In the genomic region with DNA sequence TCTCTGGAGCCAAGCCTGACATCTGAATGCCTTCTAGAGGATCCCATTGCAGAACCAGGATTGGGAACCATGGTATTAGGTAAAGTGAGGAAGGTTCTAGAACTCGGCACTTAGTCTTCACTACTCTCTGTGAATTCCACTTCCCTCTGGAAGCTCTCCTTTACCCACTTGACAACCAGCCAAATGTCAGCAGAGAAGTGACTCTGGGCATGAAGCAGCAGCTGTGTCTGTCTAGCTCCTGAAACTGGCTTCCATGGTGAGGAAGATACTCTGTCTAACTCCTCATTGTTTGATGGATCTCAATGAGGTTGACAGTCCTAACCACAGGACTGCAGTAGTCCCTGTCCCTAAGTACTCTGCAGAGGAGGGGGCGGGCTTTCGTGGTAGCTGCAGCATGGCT, we compare ENCODE assay signal across 22 mouse cellular contexts.
DNase-seq lines count a peak whose midpoint lies in the region; ATAC-seq and TF ChIP-seq lines count a peak whose summit lies in the region.
"Had no signal": no experiment of that assay in that cellular context is flagged by ENCODE, and none has a peak within 500 bp of the region (broad histone marks: within the 10 kb centered on the region; RNA-seq: fewer than 3 reads in every experiment).

No protein-coding gene starts in this region.

- no peak overlapping the region for H3K9ac ChIP-seq in intestine, embryonic 16.5 days (ENCODE audit: low read depth, low read length)
- no peak overlapping the region for H3K9ac ChIP-seq in intestine, embryonic 15.5 days
- H3K9ac ChIP-seq: embryonic facial prominence, embryonic 12.5 days; forebrain, embryonic 12.5 days; heart, embryonic 13.5 days; hindbrain, embryonic 12.5 days; neural tube, embryonic 13.5 days had no signal

- no peaks in the 10 kb centered on the region for H3K36me3 ChIP-seq in intestine, embryonic 16.5 days (ENCODE audit: control insufficient read depth, insufficient read depth, low read length)
- no peaks in the 10 kb centered on the region for H3K36me3 ChIP-seq in intestine, embryonic 15.5 days
- peaks cover 40% of the 10 kb centered on the region for H3K36me3 ChIP-seq in megakaryocyte, embryonic 14.5 days (replicated peaks; ENCODE audit: low read length)
- no peaks in the 10 kb centered on the region for H3K36me3 ChIP-seq in small intestine, adult 2 months (ENCODE audit: control insufficient read depth, insufficient read depth, low read length)
- H3K36me3 ChIP-seq: embryonic facial prominence, embryonic 12.5 days; forebrain, embryonic 12.5 days; heart, embryonic 13.5 days; hindbrain, embryonic 12.5 days; neural tube, embryonic 13.5 days had no signal

- no peak overlapping the region for H3K4me2 ChIP-seq in intestine, embryonic 16.5 days (ENCODE audit: low read depth, low read length)
- H3K4me2 ChIP-seq in intestine, embryonic 15.5 days (replicated peaks), result no peak overlapping the region
- H3K4me2 ChIP-seq: embryonic facial prominence, embryonic 12.5 days; forebrain, embryonic 12.5 days; heart, embryonic 13.5 days; hindbrain, embryonic 12.5 days; neural tube, embryonic 13.5 days had no signal

- TF ChIP-seq POLR2A in small intestine, adult 2 months (IDR thresholded peaks at IDR 0.05; ENCODE audit: low read depth, low read length), result no peak

- no peaks in the 10 kb centered on the region for H3K27me3 ChIP-seq in intestine, embryonic 16.5 days (replicated peaks; ENCODE audit: control insufficient read depth, insufficient read depth, low read length)
- H3K27me3 ChIP-seq in intestine, embryonic 15.5 days (replicated peaks), result no peaks in the 10 kb centered on the region
- H3K27me3 ChIP-seq in megakaryocyte, embryonic 14.5 days (replicated peaks), result peaks cover 12% of the 10 kb centered on the region
- no peaks in the 10 kb centered on the region for H3K27me3 ChIP-seq in small intestine, adult 2 months (ENCODE audit: control insufficient read depth, insufficient read depth, low read length)
- H3K27me3 ChIP-seq: embryonic facial prominence, embryonic 12.5 days; heart, embryonic 13.5 days; hindbrain, embryonic 12.5 days; neural tube, embryonic 13.5 days had no signal

- H3K27ac ChIP-seq in intestine, embryonic 16.5 days (ENCODE audit: low read length), result peak overlapping the region; percentile 85; the same call in 1 of the 2 replicates
- H3K27ac ChIP-seq in intestine, embryonic 15.5 days, result no peak overlapping the region
- H3K27ac ChIP-seq in small intestine, adult 2 months (ENCODE audit: insufficient read depth, low read depth, low read length), result peak overlapping the region; percentile 99; the same call in 1 of the 2 replicates
- H3K27ac ChIP-seq: embryonic facial prominence, embryonic 12.5 days; forebrain, embryonic 12.5 days; heart, embryonic 13.5 days; hindbrain, embryonic 12.5 days; neural tube, embryonic 13.5 days had no signal

- ATAC-seq in intestine, embryonic 16.5 days, result no peak
- no peak for ATAC-seq in intestine, embryonic 15.5 days
- ATAC-seq in megakaryocyte, adult 5-6 weeks (ENCODE audit: poor library complexity, severe bottlenecking), result no peak
- ATAC-seq in common myeloid progenitor, adult 5-6 weeks (replicated peaks; ENCODE audit: low read depth, poor library complexity, severe bottlenecking), result peak; percentile 45

- no peaks in the 10 kb centered on the region for H3K9me3 ChIP-seq in intestine, embryonic 16.5 days (ENCODE audit: control insufficient read depth, low read length)
- H3K9me3 ChIP-seq in intestine, embryonic 15.5 days, result no peaks in the 10 kb centered on the region
- no peaks in the 10 kb centered on the region for H3K9me3 ChIP-seq in megakaryocyte, embryonic 14.5 days
- H3K9me3 ChIP-seq: embryonic facial prominence, embryonic 12.5 days; forebrain, embryonic 12.5 days; heart, embryonic 13.5 days; hindbrain, embryonic 12.5 days; neural tube, embryonic 13.5 days had no signal

- no peak for DNase-seq in ovary, adult 18-20 months (ENCODE audit: low spot score)
- DNase-seq in layer of hippocampus, adult 11-12 months (ENCODE audit: low spot score), result no peak
- DNase-seq: adrenal gland, postnatal 25 days; cerebellum, adult 9-10 months; gastrocnemius, postnatal 10 days; heart, adult 11 months; lung, postnatal 14 days; midbrain, embryonic 14.5 days; thymus, adult 18-20 months; thymus, postnatal 36 days had no signal

- H3K4me1 ChIP-seq in intestine, embryonic 16.5 days (ENCODE audit: control insufficient read depth, insufficient read depth, low read length), result peaks cover 20% of the 10 kb centered on the region
- peaks cover 21% of the 10 kb centered on the region for H3K4me1 ChIP-seq in intestine, embryonic 15.5 days (replicated peaks)
- H3K4me1 ChIP-seq in megakaryocyte, embryonic 14.5 days, result peaks cover 82% of the 10 kb centered on the region
- peaks cover 25% of the 10 kb centered on the region; the same call in 1 of the 2 replicates for H3K4me1 ChIP-seq in small intestine, adult 2 months (ENCODE audit: control insufficient read depth, insufficient read depth, insufficient read length, low read length)

- no peak for TF ChIP-seq CTCF in small intestine, adult 2 months (IDR thresholded peaks at IDR 0.05; ENCODE audit: extremely low read depth, insufficient read length, insufficient replicate concordance, low read depth, low read length)

- no peak overlapping the region for H3K4me3 ChIP-seq in intestine, embryonic 16.5 days (ENCODE audit: low read length)
- H3K4me3 ChIP-seq in intestine, embryonic 15.5 days (replicated peaks), result no peak overlapping the region
- peak overlapping the region; percentile 19 for H3K4me3 ChIP-seq in megakaryocyte, embryonic 14.5 days (replicated peaks)
- H3K4me3 ChIP-seq in small intestine, adult 2 months (ENCODE audit: low read depth, low read length), result no peak overlapping the region
- H3K4me3 ChIP-seq: embryonic facial prominence, embryonic 12.5 days; erythroblast, embryonic 14.5 days; forebrain, embryonic 12.5 days; heart, embryonic 13.5 days; hindbrain, embryonic 12.5 days; neural tube, embryonic 13.5 days had no signal

- WGBS in intestine, embryonic 16.5 days, result 73% methylated on average over 3 of the region's 3 CpGs
- WGBS in intestine, embryonic 15.5 days, result 74% methylated on average over 3 of the region's 3 CpGs
- WGBS in small intestine, adult 2 months, result 49% methylated on average over 3 of the region's 3 CpGs
